Mouse (Mus musculus): ENCODE data around the gene Sort1.

Gene Sort1

GRCm38 (mm10) chr3:108384425-108384824, 100.5 kb downstream of the Sort1 start:
- DNase-seq = no peak

GRCm38 (mm10) chr3:108386186-108386585, 102.3 kb downstream of the Sort1 start:
- DNase-seq = no peak

- DNase-seq = peak; percentile 96
These were observed 105.2 kb downstream of the Sort1 start for GRCm38 (mm10) chr3:108389111-108389545.

GRCm38 (mm10) chr3:108392299-108392698, 108.4 kb downstream of the Sort1 start:
- DNase-seq = no peak

GRCm38 (mm10) chr3:108392793-108393192, 108.9 kb downstream of the Sort1 start:
- no peak for DNase-seq

GRCm38 (mm10) chr3:108398281-108398680, 114.4 kb downstream of the Sort1 start:
- DNase-seq = no peak

- DNase-seq = no peak
These were observed 116.6 kb downstream of the Sort1 start for GRCm38 (mm10) chr3:108400442-108400841.

- DNase-seq = peak; percentile 94
These were observed 118.0 kb downstream of the Sort1 start for GRCm38 (mm10) chr3:108401692-108402527.

GRCm38 (mm10) chr3:108402528-108402920, 118.6 kb downstream of the Sort1 start:
- DNase-seq = no peak

- DNase-seq = no peak
These were observed 121.8 kb downstream of the Sort1 start for GRCm38 (mm10) chr3:108405536-108406305.

- no peak for DNase-seq
These were observed 122.5 kb downstream of the Sort1 start for GRCm38 (mm10) chr3:108406306-108406885.

- no peak for DNase-seq
These were observed 124.7 kb downstream of the Sort1 start for GRCm38 (mm10) chr3:108408517-108409008.

- no peak for DNase-seq
These were observed 125.9 kb downstream of the Sort1 start for GRCm38 (mm10) chr3:108409656-108410358.

- DNase-seq = no peak
These were observed 126.5 kb downstream of the Sort1 start for GRCm38 (mm10) chr3:108410359-108410714.
